Mouse (Mus musculus) central nervous system, embryonic 18 days (tissue): ENCODE results near the gene Tfap2c. TPM values are rescaled to one million over a fixed set of nuclear protein-coding genes. Genes with fewer than 3 reads are reported as not detected.

ENCODE experiments used
- polyA plus RNA-seq: library from polyadenylated mRNA; depleted of rRNA; stranded (reverse); fragments of >200 nt; gene quantifications from 2 replicates; pipeline ENCODE4 v1.2.3, GENCODE M21; 2012; rRNA removed

Gene Tfap2c
- 3.7 and 4.3 TPM in 2 replicates for polyA plus RNA-seq

DNA sequence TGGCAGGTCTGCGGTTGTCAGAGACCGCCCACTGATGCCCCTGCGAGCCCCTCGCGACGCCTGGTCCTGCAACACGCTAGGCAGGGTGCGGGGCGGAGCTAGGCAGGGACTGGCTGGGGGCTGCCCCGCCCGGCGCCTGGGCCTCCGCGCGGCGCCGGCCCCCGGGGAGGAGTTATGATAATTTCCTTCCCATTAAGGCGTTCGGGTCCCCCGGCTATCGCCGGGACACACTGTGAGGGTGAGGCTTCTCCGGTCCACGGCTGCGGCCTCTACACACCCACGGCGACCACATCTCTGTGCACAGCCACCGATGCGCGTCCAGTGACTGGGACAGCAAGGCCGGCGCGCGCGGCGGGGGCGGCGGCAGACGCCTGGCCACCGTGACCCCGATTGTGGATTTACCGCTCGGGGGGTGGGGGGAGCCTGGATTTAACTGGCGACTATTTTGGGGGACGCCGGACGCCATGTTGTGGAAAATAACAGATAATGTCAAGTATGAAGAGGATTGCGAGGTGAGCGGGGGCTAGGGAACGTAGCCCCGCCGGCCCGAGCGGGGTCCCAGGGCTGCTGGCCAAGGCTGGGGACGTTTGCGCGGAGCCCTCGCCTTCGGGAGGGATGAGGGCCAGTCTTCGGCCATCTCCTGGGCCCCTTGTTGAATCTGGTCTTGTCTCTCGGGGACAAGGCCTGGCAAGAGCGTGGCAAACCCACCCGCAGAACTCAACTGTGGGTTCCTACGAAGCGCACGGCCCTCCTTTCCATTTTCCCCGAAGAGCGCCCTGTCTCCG, at the start of gene Tfap2c:
TSS of gene Tfap2c (plus strand) at position 223 of the 785 bp plus-strand sequence.

Other genes with a start within 250 kb of the Tfap2c start
- gene Fam210b, start 204.0 kb upstream of the Tfap2c start, polyA plus RNA-seq, result 20.7 and 25.6 TPM in 2 replicates
- gene Aurka, start 179.1 kb upstream of the Tfap2c start, polyA plus RNA-seq, result 9.3 and 10.4 TPM in 2 replicates
- gene Cstf1, start 178.9 kb upstream of the Tfap2c start, polyA plus RNA-seq, result 33.9 and 34.7 TPM in 2 replicates
- gene Cass4, start 155.8 kb upstream of the Tfap2c start, polyA plus RNA-seq, result 0.05 TPM in 2 replicates
- 70.1 and 72.9 TPM in 2 replicates for gene Rtf2, start 109.0 kb upstream of the Tfap2c start, polyA plus RNA-seq
- gene Gcnt7, start 91.0 kb upstream of the Tfap2c start, polyA plus RNA-seq, result not detected in 2 replicates
- gene Fam209, start 77.1 kb upstream of the Tfap2c start, polyA plus RNA-seq, result 0.43 and 0.71 TPM in 2 replicates